Mouse (Mus musculus) T-helper 2 cell (primary cell): Measurements from ENCODE around the gene Pik3ap1.
"Not testable (repeated sequence)": the region's sequence is repeated elsewhere in the genome, so short reads cannot be mapped to it uniquely, and the experiment has no call there.

Experiments used
- in situ Hi-C: fragments of 300-600 bp; cut with MboI, MseI; formaldehyde crosslinking; loops from one replicate; pipeline ENCODE4 v1.15.1; 2025; ENCODE audit warnings: high pct_unique_total_duplicates

The Pik3ap1 gene

DNA sequence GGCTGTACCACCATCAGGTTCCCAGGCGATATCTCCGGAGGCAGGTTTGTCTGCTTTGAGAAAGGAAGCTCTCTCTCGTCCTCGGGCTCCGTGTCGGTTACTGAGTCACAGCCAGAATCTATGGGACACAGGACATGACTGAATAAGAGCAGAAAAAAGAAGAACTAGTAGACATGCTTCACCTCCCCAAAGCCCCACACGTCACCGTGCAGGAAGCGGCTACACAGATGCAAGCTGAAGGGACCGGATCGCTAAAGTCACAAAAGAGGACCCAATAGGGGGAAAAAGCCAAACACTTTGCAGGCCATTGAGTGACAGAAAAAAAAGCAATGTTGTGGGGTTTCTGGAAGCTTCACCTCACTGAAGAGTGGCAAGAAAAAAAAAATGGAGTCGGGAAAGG lies 52.7 kb downstream of the Pik3ap1 start:
- in situ Hi-C loops = no loop called here

DNA sequence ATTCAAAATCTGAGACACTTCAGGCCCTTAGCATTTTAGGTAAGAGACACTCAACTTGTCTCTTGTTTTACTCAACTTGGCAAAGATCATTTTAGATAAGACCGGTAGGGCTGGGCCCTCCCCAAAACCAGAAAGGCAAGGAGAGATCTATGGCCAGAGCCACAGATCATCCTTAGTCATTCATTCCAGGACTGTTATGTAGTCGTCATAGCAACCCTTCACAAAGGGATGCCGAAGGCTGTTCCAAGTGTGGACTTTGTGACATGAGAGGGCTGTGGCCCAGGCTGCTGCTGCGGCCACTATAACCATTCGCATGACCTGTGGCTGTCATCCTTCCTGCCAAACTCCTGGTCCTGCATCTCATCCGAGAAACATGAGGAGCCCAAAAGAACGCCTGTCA lies 54.5 kb downstream of the Pik3ap1 start:
- in situ Hi-C loops = no loop called here

DNA sequence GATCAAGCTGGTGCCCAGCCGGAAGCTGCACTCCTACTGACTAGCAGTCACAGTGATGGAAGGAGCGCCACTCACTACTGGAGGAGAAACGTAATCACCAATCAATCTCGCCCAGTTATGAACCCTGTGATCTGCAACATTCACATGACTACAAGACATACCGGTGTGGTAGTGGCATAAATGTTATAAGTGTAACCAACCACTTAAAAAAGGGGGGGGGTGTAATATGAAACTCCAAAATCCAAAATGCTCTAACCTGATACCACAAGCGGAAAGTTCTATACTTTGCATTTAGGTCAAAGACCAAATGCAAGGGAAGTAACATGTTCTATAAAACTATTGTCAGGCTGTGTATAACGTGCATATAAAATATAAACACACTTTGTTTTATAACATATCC lies 54.9 kb downstream of the Pik3ap1 start:
- in situ Hi-C loops = loop anchor here (10.0 kb wide), 1 partner anchor 775 kb away; no protein-coding TSS in a partner anchor

DNA sequence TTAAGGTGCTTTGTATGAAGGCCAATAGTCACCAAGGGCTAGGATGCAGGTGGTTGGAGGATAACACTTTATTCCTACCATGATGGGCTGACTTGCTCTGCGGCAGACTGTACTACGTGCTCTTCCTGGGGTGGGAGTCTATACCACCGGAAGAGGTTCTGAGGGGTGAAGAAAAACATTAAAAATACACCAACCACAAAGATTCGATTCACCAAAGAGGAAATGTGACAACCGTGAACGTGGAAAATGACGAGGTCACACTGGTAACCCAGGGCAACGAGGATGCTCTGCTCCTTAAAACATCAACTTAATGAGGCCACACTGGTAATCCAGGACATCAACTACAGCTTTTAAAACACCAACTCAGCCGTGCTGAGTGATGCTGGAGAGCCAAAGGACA lies 56.2 kb downstream of the Pik3ap1 start:
- in situ Hi-C loops = loop anchor here (10.0 kb wide), 1 partner anchor 776 kb away; no protein-coding TSS in a partner anchor

DNA sequence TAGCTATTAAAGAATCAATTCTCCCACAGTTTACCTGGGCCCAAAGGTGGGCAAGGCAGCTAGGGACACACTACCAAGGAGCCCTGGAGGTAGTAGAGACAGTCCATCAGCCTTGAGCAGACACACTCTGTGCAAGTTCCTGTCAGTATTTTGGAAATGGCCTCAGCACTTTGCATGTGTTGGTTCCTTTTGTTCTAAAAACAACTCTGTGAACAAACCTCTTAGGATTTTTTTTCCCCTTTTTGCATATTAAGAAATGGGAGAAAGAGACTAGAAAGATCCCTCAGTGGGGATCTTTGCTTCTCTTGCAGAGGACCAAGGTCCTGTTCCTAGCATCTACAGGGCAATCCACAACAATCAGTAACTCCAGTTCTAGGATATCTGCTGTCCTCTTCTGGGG lies 61.1 kb downstream of the Pik3ap1 start:
- in situ Hi-C loops = loop anchor here (5.0 to 10.0 kb wide), 2 partner anchors 128 to 781 kb away; no protein-coding TSS in a partner anchor

DNA sequence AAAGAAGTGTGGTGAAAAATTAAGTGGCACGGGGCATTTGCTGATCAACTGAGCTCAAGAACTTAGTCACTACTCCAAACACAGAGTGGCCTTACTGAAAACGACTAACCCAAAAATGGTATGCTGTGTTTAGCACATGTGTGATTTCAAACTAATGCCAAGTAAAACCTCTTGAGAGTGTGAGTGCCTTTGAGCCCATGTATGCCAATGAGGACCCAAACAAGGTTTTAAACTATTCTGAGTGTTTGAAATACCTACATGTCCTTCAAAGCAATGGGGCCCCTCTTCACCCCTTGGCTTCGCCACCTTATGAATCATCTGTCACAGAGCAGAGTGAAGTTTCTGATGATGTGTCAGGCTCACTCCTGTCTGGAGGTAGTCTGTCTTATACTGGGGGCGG lies 61.8 kb downstream of the Pik3ap1 start:
- in situ Hi-C loops = loop anchor here (5.0 to 10.0 kb wide), 2 partner anchors 129 to 782 kb away; no protein-coding TSS in a partner anchor

DNA sequence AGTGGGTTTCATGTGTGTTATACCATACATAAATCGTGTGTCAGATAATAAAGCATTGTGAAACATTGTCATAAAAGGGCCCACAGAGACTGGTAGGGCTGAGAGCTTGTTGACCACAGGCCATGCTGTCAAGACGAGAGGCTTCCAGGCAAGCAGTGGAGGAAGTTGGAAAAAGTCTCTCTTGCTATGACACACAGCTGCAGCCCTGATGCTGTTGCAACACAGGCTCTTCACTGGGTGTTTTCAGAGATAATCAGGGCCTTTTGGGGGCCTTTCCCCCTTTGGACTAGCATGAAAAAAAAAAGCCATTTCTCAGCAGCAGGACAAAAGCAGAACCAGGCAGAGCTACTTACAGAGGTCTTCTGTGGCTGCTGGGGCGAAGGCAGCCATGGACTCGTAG lies 63.8 kb downstream of the Pik3ap1 start:
- in situ Hi-C loops = loop anchor here (5.0 to 10.0 kb wide), 2 partner anchors 131 to 784 kb away; no protein-coding TSS in a partner anchor

DNA sequence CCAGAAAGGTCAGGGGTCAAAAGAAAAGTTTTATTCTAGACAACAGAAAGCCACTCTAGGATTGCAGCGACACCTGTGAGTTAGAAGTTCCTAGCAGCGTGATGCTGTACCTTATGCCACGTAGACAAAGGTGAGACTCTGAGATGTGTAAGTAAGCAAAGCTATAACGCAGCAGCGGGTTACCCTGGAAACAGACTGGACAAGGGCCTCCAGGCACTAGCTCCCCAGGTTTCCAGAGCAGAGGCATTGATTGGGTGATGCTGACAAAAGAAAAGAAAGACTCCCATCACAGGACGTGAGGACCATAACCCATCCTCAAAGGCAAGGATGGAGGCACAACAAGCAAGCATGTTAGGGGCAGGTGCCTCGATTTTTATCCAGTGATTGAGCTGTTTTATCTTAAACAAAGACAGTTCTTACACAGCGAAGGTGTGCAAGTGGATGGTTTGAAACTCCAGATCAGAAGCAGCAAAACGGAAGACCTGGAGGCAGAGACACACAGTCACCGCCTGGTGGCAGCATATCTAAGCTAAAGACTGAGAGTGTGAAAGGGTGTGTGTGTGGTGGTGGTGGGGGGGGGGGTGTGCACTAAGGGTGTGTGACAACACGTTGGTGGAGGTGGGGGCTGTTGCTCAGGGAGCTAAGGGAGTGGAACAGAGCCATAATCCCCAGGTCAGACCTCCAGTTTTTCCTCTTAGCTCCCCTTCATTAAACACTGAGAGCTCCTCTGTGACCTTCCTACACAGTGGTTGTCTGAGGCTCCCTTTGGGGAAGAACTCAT lies 67.4 kb downstream of the Pik3ap1 start:
- in situ Hi-C loops = no loop called here

DNA sequence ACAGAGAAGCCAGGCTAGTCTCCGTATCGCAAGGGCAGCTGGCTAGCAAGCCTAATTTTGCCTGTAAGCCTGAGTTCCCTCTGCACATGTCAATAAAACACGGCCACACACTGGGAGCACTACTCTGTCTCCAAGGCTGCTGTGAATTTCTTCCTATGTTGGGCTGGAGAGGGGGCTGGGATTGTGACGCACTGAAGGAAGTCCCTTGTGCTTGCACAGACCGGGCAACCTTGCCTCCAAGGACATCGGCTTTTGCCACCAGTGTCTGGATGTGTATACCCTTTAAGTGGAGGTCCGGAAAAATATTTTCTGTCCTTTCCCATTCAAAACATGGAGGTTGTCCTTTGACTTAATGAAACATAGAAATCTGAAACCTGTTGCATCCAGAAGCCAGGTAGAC lies 70.2 kb downstream of the Pik3ap1 start:
- in situ Hi-C loops = no loop called here

DNA sequence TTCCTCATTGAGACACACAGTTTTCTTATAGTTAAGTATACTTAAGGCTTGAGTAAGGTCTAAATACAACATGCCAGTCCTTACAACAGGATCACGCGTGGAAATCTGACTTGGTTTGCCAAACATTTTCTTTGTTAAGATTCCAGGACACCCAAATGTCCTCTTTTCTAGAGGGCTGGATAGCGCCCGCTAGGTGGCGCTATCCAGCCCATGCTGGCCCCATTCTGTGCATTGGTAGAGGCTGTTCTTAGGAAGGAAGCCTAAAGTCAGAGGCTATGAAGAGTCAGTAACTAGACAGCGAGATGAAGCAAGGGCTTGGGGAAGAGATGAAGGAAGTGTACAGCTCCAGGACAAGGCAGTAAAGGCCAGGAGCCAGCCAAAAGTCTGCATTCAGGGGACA lies 71.2 kb downstream of the Pik3ap1 start:
- in situ Hi-C loops = no loop called here

DNA sequence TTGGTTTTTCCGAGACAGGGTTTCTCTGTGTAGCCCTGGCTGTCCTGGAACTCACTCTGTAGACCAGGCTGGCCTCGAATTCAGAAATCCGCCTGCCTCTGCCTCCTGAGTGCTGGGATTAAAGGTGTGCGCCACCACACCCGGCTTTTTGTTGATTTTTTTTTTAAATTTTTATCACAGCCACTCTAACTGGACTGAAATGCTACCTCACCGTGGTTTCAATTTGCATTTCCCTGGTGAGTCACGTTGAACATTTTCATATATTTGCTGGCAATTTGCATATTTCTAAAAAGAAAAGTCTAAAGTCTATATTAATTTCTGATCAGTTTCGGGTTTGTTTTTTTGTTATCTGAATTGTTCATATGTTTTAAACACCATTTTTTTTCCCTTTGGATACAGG lies 72.3 kb downstream of the Pik3ap1 start:
- in situ Hi-C loops = not testable (repeated sequence)

DNA sequence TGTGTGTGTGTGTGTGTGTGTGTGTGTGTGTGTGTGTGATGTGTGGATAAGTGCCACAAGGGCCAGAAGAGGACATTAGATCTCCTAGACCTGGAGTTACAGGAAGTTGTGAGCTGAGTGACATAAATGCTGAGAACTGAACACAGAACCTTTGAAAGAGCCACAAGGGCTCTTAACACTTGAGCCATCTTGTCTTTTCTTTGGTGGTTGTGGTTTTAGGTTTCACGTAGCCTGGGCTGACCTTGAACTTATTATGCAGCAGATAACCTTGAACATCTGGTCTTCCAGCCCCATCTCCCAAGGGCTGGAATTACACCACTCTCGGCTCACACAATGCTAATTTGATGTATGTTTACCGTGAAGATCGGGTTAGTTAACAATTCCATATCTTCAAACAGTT lies 72.9 kb downstream of the Pik3ap1 start:
- in situ Hi-C loops = no loop called here

DNA sequence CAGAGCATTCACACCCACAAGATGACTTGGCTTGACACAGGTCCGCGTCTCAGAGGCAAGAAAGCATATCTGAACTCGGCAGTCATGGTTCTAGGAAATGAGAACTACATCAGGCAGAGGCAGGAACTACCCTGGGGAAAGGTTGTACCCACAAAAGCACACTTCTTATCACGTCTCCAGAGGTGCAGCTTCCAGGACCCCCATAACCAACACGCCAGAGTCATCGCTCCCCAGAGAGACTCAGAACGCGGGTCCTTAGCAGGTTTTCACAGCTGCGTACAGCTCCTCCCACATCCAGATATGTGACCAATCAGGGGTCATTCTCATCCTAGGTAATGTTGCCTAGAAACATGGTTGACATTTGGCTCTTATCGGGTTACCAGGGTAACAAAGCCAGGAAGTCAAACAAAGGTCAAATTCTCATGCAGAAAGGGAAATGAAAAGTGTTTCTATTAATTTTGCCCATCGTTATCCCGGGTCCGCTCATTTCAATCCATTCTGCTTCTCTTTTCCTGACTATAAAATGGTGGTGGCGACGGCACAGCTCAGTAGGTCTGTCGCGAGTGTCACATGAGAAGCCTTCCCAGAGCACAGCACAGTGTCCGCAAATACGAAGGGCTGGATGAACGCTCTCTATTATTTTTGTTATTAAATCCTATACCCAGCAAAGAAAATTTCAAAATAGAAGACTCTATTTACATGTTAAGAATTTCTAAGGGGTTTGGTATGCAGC lies 73.8 kb downstream of the Pik3ap1 start:
- in situ Hi-C loops = no loop called here

DNA sequence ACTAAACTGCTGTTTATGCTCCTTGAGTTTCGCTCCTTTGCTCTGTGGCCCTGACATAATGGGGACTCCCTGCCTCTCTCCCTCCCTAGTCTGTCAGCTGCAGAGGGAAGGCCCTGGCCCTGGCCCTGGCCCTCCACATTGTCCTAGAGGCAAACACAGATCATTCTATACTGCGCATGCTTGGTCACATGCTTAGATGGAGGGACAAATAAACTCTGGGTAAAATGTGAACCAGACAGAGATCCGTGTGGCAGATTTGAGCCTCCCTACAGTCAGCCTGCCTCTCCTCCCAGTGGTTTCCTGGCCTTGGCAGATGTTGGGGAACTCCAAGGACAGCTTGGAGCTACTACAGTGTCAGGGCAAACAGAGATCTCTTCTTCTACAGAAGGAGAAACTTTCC lies 81.0 kb downstream of the Pik3ap1 start:
- in situ Hi-C loops = no loop called here

DNA sequence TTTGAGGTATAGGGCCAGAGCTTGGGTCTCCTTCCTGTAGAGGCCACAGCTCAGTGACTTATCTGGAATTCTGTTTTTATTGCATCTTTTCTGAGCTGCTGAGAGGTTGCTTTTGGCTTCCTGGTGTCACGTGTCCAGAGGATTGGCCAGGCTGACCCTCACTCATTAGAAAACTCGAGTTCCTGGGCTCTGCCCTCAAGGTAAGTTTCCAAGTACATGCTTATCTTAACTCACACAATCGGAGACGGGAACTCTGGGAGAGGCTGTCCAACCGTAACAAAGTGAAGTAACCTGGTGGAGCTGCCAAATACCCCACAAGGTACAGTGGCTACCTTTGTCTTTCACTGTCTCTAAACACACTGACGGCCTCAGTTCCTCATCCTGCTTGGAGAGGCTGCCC lies 81.5 kb downstream of the Pik3ap1 start:
- in situ Hi-C loops = no loop called here

DNA sequence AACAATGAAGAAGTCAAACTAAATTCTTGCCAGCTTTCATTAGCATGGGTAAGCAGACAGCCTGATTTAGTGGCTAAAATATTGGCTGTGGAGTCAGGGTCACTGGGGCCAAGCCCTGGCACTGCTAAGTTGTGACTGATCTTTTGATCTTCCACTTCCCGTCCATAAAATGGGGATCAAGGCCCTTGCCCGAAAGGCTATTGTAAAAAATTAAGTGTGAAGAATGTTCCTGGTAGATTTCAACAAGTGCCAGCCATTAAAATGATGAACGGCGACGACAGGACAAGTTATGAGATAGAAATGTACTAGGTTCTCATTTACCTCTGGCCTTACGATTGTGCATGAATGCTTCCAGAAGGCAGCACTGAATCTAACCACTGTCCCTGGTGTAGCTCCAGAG lies 83.0 kb downstream of the Pik3ap1 start:
- in situ Hi-C loops = no loop called here

DNA sequence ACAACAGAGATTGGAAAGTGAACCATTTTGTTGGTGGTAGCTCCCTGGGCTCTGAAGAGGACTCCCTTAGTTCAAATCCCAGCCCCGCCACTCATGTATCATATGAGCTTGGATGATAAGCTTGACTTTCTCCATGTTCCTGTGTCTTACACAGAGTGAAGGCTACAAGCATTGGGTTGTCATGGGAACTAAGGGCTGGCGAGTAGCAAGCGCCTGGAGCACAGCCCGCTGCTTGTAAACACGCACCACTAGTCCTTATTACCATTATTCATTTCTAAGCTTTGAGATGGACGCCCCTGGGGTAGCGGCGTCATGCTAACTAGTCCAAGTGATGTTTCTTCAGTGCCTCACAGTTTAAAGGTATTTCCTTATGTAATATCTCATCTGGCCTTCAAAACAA lies 85.5 kb downstream of the Pik3ap1 start:
- in situ Hi-C loops = no loop called here

DNA sequence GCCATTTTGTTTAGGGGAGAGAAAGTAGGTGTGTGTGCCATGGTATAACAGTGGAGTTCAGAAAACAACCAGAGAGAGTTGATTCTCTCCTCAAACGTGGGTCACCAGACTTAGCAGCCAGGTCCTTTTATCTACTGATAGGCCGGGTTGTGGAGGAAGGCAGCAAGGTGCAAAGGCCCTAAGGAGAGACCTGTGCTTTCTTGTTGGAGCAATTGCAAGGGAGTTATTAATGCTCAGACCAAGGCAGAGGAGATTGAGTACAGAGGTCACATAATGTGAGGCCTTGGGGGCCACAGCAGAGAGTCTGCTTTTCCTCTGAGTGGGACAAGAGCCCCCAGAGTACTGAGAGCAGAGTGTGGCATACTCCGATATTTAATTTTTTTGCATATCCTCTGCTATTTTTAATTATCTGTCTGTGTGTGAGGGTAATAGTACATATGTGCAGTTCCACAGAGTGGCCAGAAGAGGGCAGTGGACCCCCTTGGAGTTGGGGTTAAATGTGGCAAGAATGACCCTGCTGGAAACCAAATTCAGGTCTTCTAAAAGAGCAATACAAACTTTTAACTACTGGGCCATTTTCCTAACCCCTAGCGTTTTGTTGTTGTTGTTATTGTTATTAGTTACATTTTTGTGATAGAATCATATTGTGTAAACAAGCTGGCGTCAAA lies 93.8 kb downstream of the Pik3ap1 start:
- in situ Hi-C loops = no loop called here

DNA sequence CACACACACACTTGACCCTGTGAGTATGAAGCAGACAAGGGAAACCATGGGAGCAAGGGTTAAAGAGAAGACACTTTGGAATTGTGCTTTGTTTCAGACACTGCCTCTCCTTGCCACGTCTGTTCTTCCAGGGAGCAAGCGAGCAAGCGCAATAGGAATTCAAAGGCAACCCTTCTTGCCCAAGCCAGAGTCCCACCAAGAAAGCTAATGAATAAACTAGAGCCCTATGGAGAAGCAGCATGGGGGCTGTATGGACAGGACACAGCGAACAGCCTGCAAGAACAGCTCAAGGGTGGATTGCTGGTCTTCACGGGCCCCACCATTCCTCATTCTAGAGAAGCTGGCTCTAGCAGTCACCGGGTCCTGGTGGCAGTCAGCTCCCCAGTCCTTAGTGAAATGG lies 96.3 kb downstream of the Pik3ap1 start:
- in situ Hi-C loops = no loop called here

DNA sequence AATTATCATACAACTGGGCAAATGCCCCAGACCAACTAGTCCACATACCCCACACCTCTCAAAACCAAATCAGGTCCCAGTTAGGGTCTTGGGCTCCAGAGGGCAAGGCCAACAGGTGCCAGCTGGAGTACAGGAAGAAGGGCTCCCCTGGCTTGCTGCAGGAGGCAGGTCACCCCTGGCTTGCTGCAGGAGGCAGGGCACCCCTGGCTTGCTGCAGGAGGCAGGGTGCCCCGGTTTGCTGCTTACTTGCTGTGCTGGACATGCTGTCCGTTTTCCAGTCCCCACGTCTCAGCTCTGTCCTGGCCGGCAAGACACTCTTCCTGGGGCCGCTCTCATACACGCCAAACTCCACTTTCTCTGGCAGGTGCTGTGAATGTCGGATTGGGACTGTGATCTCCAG lies 97.7 kb downstream of the Pik3ap1 start:
- in situ Hi-C loops = no loop called here

DNA sequence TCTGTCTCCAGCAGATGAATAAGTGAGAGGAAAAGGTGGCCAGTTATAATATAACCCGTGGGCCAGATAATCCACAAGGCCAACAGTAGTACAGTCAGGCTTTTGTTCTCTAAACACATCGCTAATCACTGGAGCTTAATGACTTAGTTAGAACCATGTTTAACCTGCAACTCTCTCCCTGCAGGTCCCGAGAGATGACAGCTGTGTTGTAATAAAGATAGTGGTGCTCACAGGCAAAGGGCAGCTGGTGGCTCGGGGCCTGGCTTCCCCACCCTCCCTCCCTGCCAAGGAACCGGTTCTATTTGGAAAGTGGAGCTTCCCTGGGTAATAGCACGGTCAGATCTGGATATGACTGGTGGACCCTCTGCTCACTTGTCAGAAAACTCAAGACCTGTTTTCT lies 100.4 kb downstream of the Pik3ap1 start:
- in situ Hi-C loops = no loop called here

DNA sequence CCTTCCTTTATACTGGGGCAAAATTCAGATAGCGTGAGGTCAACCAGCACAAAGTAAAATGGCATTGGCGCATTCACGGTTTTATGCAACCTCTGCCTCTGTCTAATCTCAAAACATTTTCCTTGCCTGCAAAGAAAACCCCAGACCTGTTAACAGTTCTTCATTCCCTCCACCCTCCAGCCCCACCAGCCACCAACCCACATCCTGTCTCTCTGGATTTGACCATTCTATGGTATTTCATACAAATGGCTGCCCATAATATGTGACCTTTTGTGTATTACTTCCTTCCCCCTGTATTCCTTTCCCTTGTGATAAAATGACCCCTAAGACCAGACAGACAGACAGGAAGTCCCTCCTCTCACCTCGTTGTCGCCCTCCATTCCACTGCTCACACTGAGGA lies 102.2 kb downstream of the Pik3ap1 start:
- in situ Hi-C loops = no loop called here
